Mouse (Mus musculus): ENCODE measurements around the gene Pex19.

Gene Pex19

GRCm38 (mm10) chr1:172126376-172127347 lies at the start of gene Pex19:
Gene Pex19, plus strand, starts transcription at chr1:172126755.
- peak; percentile 59 to 65 for DNase-seq (ENCODE audit: low spot score in 2 of 2)

- no peak for DNase-seq (ENCODE audit: low spot score in 2 of 2)
Measured at GRCm38 (mm10) chr1:172077981-172078380, 48.6 kb upstream of the Pex19 start.

- DNase-seq (ENCODE audit: low spot score in 2 of 2), result peak; percentile 84 to 91
Measured at GRCm38 (mm10) chr1:172082101-172082898, 44.3 kb upstream of the Pex19 start, which contains the start of the genes Copa and Ncstn. Gene Copa, plus strand, starts transcription at chr1:172082529. Gene Ncstn, minus strand, starts transcription at chr1:172082795.

GRCm38 (mm10) chr1:172082899-172083445 lies 43.6 kb upstream of the Pex19 start:
- DNase-seq (ENCODE audit: low spot score in 2 of 2), result no peak

- DNase-seq (ENCODE audit: low spot score in 2 of 2), result no peak
Measured at GRCm38 (mm10) chr1:172093522-172093921, 33.0 kb upstream of the Pex19 start.

GRCm38 (mm10) chr1:172094295-172094694 lies 32.3 kb upstream of the Pex19 start:
- DNase-seq (ENCODE audit: low spot score in 2 of 2), result no peak

GRCm38 (mm10) chr1:172095202-172095601 lies 31.4 kb upstream of the Pex19 start:
- DNase-seq (ENCODE audit: low spot score in 2 of 2), result no peak

GRCm38 (mm10) chr1:172099325-172100033 lies 27.1 kb upstream of the Pex19 start:
- no peak for DNase-seq (ENCODE audit: low spot score in 2 of 2)

GRCm38 (mm10) chr1:172103619-172104018 lies 22.9 kb upstream of the Pex19 start:
- no peak for DNase-seq (ENCODE audit: low spot score in 2 of 2)

GRCm38 (mm10) chr1:172105101-172105500 lies 21.5 kb upstream of the Pex19 start:
- DNase-seq (ENCODE audit: low spot score in 2 of 2), result no peak

- no peak for DNase-seq (ENCODE audit: low spot score in 2 of 2)
Measured at GRCm38 (mm10) chr1:172107777-172108477, 18.6 kb upstream of the Pex19 start.

- DNase-seq (ENCODE audit: low spot score in 2 of 2), result no peak
Measured at GRCm38 (mm10) chr1:172116948-172117347, 9.6 kb upstream of the Pex19 start.

GRCm38 (mm10) chr1:172119100-172119499 lies 7.5 kb upstream of the Pex19 start:
- no peak for DNase-seq (ENCODE audit: low spot score in 2 of 2)

GRCm38 (mm10) chr1:172119720-172120119 lies 6.8 kb upstream of the Pex19 start:
- no peak for DNase-seq (ENCODE audit: low spot score in 2 of 2)

- DNase-seq (ENCODE audit: low spot score in 2 of 2), result no peak
Measured at GRCm38 (mm10) chr1:172122671-172123070, 3.9 kb upstream of the Pex19 start.

- no peak for DNase-seq (ENCODE audit: low spot score in 2 of 2)
Measured at GRCm38 (mm10) chr1:172124572-172124971, 2.0 kb upstream of the Pex19 start.

GRCm38 (mm10) chr1:172127487-172127886 lies 932 bp downstream of the Pex19 start:
- DNase-seq (ENCODE audit: low spot score in 2 of 2), result no peak

GRCm38 (mm10) chr1:172128563-172128962 lies 2.0 kb downstream of the Pex19 start:
- no peak for DNase-seq (ENCODE audit: low spot score in 2 of 2)

- no peak for DNase-seq (ENCODE audit: low spot score in 2 of 2)
Measured at GRCm38 (mm10) chr1:172129108-172129507, 2.6 kb downstream of the Pex19 start.

- DNase-seq (ENCODE audit: low spot score in 2 of 2), result no peak
Measured at GRCm38 (mm10) chr1:172129780-172130179, 3.2 kb downstream of the Pex19 start.

- DNase-seq (ENCODE audit: low spot score in 2 of 2), result no peak
Measured at GRCm38 (mm10) chr1:172132319-172132718, 5.8 kb downstream of the Pex19 start.
